Mouse (Mus musculus) gastrocnemius, adult 18-20 months (tissue): ENCODE results near the gene Ccdc9b. TPM values are rescaled to one million over a fixed set of nuclear protein-coding genes. Genes with fewer than 3 reads are reported as not detected.

Experiments
- DNase-seq: peaks from one replicate; pipeline ENCODE4 v3.0.0; 2021; ENCODE audit warnings: low spot score
- total RNA-seq, 2 experiments: library from RNA; stranded (reverse); gene quantifications; 2 replicates each; pipeline ENCODE4 v1.2.3; 2021

The Ccdc9b gene
- total RNA-seq, 2 experiments from 2014 or later: 14.4 to 16.6 TPM

GRCm38 (mm10) chr2:118779065-118779464 is 16.6 kb upstream of the Ccdc9b start:
- no peak for DNase-seq

GRCm38 (mm10) chr2:118778418-118778817 is 16.0 kb upstream of the Ccdc9b start:
- no peak for DNase-seq

GRCm38 (mm10) chr2:118776295-118776694 is 13.8 kb upstream of the Ccdc9b start:
- no peak for DNase-seq

- no peak for DNase-seq
Measured at GRCm38 (mm10) chr2:118775846-118776245, 13.4 kb upstream of the Ccdc9b start.

GRCm38 (mm10) chr2:118775396-118775795 is 12.9 kb upstream of the Ccdc9b start:
- no peak for DNase-seq

- DNase-seq: no peak
Measured at GRCm38 (mm10) chr2:118774536-118774935, 12.1 kb upstream of the Ccdc9b start.

GRCm38 (mm10) chr2:118772158-118772874 is 9.9 kb upstream of the Ccdc9b start, which contains the start of gene Phgr1:
TSS of gene Phgr1 (plus strand) at chr2:118772769.
- DNase-seq: no peak

GRCm38 (mm10) chr2:118766041-118767033 is 3.9 kb upstream of the Ccdc9b start:
- no peak for DNase-seq

GRCm38 (mm10) chr2:118764875-118765274 is 2.4 kb upstream of the Ccdc9b start:
- no peak for DNase-seq

GRCm38 (mm10) chr2:118764094-118764831 is 1.8 kb upstream of the Ccdc9b start:
- DNase-seq: peak; percentile 46

GRCm38 (mm10) chr2:118763469-118763868 is 1.0 kb upstream of the Ccdc9b start:
- DNase-seq: no peak

- no peak for DNase-seq
Measured at GRCm38 (mm10) chr2:118762784-118763148, 305 bp upstream of the Ccdc9b start.

- DNase-seq: no peak
Measured at GRCm38 (mm10) chr2:118761358-118761757, 1.1 kb downstream of the Ccdc9b start.

GRCm38 (mm10) chr2:118760311-118761025 is 2.0 kb downstream of the Ccdc9b start:
- no peak for DNase-seq

- DNase-seq: no peak
Measured at GRCm38 (mm10) chr2:118759828-118760227, 2.6 kb downstream of the Ccdc9b start.

- no peak for DNase-seq
Measured at GRCm38 (mm10) chr2:118756103-118756502, 6.4 kb downstream of the Ccdc9b start.

GRCm38 (mm10) chr2:118755407-118755806 is 7.1 kb downstream of the Ccdc9b start:
- no peak for DNase-seq

- no peak for DNase-seq
Measured at GRCm38 (mm10) chr2:118754143-118754542, 8.3 kb downstream of the Ccdc9b start.

GRCm38 (mm10) chr2:118752792-118753108 is 9.7 kb downstream of the Ccdc9b start:
- DNase-seq: no peak

- DNase-seq: no peak
Measured at GRCm38 (mm10) chr2:118751896-118752791, 10.3 kb downstream of the Ccdc9b start.
